Mouse (Mus musculus) forelimb bud, embryonic 11.5 days (tissue): Measurements from ENCODE around the gene Nfib.
A peak's percentile ranks its signal among the peaks of the same experiment; 100 is the strongest.

ENCODE experiments used
- DNase-seq: peaks from one replicate; pipeline ENCODE4 v3.0.0-alpha.2; 2012; ENCODE audit warnings: low read depth, low spot score

Gene Nfib

DNA sequence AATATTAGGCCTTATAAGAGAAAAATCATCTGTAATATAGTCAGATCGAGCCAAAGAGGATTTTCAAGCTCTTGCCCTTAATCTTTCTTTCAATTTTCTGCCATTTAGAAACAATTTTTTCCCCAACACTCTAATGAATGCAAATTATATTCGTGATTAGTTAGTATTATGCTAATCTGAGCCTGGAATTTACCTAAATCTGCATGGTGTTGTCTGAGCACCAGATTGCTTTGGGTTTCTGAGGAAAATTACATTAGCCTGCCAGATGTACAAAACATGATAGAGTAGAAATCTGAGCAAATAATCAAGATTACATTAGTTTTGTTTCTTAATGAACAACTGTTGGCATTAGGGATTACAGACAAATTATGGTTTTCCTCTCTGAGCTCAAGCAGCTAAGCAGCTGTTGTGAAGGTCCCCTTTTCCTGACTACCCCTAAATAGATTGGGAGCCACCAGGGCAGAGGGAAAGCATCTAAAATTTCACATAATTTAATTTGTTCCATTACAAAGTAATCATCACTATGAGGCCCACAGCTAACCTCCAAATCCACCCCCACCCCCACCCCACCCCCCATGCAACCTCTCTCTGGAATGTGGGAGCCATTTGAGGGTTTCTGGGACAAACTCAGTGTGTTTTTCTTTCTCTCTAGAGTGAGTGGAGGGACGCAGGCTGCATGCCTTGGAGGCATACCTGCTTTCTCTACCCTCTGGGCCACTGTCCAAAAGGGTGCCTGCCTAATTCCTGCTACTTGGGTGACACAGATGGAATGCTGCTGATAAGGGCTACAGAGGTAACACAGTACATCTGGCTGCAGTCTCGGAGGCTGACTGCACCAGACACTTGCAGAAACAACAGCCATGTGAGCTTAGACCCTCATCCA, 14.2 kb downstream of the Nfib start:
- DNase-seq, result no peak

DNA sequence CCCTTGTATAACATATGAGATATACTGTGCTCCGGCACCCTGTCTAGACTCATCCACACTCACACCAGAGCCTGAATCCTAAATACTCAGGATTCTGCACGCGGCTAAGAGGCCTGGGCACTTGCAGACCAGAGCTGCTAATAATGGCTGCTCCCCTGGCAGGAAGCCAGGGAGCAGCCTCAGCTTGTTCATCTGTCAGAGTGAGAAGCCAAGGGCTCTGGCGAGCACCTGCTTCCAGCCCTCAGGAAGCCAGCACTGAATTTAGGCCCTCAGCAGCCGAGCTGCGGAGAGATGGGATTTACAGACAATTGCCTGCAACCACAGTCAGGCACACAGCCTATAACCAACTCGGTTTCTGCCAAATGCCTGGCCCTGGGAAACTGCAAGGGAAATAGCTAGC, 15.3 kb downstream of the Nfib start:
- no peak for DNase-seq

DNA sequence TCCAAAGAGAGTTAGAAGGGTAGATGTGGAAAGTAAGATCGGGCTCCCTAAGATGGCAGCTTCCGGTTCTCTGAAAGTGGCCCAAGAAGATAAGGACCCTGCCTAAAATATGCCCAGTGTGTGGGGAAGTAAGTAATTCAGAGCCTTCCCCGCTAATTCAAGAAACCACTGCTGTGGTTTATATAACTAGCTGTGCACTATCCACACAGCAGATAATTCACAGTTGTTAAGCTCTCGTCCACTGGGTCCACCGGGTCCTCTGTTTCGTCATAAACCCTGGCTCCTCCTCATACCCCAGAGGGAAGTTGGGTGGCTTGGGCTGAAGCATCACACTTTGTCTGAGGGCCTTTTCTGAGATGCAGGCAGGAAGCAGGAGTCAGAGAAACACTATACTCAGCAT, 19.5 kb downstream of the Nfib start:
- DNase-seq, result no peak

DNA sequence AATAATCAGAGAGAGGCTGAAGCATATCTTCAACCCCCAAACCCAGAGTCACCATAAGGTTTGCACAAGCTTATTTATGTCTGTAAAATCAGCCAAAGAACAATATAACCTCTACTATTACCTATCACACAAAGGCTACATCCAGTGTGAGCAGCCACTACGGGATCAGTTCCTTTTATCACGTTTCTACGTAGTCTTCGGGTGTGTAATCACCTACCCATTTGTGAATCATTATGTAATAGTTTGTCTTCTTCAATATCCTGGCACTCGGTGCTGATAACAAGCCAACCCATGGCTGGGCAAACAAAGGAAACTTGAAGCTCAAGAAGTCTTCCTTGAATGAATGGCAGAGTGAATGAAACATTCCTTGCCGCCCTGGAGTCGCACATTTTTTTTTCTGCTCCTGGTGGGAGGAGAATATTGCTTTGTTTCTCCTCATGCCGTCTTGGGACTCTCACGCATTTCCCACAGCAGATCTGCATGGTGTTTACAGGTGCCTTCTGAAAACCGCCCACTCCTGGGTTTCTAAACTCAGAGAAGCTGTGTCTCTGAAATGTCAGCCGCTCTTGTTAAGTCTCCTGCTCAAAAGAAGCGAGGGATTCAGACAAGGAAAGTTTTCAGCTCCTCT, 21.3 kb downstream of the Nfib start:
- DNase-seq, result no peak

DNA sequence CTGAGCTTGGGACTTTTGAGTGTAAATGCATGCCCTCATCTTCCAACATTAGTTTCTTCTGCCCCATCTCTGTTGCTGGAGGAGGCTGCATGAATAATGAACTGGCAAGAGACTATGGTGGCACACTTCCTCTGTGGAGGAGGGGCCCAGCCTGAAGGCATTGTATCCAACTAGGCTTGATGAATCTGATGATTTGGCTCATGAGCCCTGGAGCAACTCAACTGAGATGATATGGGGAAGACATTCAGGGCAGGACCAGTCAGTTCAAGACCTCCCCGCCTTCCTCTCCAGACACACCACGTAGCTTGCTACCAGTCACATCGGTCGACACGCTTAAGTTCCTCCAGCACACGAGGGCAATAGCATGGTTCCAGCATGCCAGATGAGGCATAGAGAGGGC, 22.0 kb downstream of the Nfib start:
- DNase-seq, result no peak

DNA sequence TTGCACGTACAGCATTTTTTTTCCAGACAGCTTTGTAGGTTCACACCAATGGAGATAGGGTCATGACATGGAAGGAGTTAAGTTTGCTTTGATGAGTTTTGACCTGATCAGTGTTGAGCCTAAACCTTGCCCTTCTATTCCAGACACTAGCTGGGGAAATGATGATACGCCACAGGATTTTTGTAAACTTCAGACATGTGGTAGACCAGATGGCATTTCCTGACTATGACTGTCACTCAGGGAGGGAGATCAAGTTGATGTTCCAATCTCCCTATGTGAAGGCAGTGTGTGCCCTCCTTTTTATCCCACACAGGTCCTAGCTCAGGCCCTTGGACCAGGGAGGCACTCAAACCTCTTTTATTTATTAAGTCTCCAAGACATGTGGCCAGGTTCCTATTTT, 29.4 kb downstream of the Nfib start:
- no peak for DNase-seq

DNA sequence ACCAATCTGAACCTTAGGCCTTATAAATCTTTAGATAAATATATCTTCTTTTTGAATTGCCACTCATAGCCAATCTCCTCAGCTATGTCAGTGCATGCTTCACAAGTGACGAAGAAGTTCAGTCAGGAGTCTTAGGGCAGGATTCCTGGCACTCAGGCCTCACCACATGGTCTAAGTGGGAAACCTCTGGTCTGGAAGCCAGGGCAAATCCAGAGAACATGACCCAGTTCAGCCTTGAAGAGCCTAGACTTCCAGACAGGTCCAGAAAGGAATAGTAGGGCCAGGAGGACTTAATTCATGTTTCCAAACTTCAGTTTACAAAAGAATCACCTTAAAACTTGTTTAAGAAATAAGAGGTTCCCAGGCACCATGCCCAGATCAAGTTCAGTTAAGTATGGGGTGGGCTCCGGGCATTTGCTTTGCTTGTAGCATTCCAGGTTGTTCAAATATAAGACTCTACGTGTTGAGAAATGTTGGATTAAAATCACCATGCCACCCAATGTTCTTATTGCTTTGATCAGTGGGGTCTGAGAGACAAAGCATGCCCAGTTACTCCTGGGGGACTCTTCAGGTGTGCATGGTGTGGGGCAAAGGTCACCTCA, 38.2 kb downstream of the Nfib start:
- DNase-seq, result no peak

DNA sequence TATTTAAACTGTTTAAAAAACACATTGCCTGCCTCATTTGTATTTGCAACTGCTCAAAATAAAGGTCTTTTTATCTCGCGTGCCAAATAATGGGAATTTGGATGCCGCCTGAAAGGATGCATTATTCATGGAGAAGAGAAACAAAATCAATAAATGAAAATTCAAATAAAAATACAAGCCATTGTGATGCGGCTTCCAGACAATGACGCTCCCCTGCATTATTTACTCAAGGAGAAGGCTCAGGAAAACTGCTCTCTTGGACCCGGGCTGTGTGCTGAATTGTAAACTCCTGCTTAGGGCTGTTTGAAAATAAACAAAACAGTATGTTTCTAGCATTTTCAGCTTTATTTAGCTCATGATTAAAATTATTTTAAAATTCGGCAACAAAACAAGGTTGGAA, 41.1 kb downstream of the Nfib start:
- DNase-seq, result no peak

DNA sequence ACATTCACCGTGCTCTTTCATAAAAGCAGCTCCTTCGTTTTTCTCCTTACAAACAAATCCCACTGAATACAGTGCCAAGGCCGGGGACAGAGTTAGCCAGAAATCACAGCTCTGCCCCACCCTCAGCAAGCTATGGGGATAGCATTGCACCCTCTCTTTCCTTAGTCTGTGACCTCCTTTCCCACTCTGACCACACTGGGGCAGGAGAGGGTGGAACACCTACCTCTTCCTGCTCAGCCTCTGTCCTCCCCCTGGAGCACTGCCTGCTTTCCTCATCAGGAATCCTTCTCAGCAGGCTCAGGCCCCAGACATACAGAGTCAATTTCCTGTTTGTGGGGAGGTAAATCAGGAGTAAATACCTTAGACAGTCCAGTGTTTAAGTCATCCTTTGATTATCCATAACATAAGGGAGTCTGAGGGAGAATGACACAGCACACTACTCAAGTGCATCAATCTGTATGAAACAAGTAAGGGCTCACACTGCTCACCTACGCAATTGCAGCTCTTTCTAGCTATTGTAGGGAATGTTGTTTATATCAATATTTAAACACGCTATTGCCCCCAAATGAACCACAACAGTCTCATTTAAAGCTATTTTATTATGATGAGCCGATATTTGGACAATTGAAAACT, 41.7 kb downstream of the Nfib start:
- DNase-seq, result peak; percentile 9

DNA sequence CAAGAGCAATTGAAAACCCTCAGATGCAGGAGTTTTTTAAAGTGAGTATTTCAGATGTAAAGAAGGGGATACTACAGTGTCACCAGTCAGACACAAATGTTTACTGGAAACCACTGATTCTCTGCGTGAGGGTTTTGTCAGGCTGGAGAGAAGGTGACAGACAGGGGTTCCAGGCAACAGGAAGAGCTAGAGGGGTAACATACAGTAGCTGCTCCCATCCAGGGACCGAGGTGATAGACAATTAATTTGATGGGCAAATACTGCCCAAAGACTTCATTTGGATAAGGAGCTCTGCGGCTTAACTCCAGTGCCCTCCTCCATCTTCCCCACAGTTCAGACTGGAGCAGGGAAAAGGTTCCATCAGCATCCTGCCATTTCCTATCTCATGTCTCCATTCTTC, 42.9 kb downstream of the Nfib start:
- no peak for DNase-seq

DNA sequence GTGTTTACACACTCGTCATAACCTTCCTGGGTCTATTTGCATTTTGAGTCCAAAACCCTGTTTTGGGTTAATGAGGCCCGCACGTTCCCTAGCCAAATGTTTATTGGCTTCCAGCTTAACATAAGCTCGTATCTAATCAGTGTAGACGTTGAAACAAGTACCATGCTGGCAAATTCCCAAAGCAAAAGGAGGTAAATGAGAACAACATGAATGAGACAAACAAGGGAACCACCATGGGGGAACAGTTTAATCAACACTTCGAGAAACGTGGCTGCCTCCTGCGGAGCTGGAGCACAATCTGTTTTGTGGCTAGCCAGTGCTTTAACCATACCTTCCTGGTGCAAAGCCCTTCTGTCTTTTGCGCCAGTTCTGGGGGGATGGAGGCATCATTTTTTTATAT, 43.3 kb downstream of the Nfib start:
- peak; percentile 28 for DNase-seq

DNA sequence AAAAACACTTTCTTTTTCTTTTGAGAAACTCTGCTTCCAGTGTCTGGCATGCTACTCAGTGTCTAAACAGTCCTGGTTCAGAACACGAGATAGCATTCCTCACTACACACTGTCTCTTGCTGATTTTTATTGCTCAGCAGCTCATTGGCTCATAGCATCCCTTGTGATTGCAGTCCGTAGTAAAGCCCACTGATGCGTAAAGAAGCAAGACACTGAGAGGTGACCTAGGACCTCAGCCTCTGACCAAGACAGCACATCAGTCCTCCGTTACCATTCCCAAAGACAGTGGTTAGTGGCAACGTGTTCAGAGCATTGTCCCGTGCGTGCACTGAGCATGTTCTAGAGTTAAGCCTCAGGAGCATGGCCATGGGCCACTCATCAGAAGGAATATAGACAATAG, 44.3 kb downstream of the Nfib start:
- no peak for DNase-seq

DNA sequence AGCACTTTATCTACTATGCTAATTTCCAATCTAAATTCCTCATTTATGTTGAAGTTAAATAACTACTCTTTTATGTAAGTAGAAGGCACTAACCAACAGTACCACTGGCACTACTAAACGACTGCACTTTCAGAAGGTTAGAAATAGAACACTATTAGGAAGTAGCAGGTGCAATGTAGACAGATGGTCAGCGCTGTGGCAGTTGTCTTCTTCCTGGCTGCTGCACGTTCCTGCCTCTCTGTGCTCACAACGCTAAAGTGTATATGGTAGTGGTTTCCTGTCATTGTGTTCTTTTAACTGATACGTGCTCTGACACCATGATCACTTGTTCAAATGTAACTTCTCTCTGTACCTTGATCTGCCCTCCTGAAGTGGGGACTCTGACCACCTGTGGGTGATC, 59.9 kb downstream of the Nfib start:
- DNase-seq, result no peak

DNA sequence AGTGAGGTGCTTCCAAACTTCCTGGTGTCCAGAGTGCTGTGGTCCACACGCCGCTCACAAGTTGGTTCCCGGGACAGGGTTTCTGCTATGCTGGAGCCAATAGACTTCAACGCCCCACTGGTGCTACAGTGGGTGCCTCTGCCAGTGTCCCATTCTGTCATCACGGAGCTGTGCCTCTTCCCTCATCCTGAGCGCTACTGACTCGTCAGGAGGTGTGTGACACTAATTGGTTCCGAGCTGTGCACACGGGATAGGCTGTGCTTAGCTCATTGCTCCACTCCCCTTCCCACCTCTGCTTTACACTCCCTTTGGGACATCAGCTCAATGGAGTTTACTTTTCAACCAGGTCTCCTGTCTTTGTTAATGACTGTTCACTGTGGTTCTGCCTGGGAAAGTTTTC, 60.8 kb downstream of the Nfib start:
- DNase-seq, result no peak

DNA sequence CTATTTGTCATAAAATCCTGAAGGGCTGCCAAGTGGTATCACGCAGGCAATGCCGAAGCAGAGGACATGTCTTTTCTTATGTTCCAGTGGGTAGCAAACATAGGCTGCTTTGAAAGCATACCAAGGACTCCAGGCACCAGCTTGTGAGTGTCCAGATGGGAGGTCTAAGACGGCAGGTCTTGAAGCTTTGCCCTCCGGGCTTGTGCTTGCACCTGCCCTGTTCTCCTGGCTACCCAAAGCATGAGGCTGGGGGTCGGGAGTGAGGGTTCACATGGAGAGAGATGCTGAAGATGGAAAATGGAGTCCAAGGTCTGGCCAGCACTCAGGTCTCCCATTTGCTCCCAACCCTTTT, 61.8 kb downstream of the Nfib start:
- DNase-seq, result no peak

DNA sequence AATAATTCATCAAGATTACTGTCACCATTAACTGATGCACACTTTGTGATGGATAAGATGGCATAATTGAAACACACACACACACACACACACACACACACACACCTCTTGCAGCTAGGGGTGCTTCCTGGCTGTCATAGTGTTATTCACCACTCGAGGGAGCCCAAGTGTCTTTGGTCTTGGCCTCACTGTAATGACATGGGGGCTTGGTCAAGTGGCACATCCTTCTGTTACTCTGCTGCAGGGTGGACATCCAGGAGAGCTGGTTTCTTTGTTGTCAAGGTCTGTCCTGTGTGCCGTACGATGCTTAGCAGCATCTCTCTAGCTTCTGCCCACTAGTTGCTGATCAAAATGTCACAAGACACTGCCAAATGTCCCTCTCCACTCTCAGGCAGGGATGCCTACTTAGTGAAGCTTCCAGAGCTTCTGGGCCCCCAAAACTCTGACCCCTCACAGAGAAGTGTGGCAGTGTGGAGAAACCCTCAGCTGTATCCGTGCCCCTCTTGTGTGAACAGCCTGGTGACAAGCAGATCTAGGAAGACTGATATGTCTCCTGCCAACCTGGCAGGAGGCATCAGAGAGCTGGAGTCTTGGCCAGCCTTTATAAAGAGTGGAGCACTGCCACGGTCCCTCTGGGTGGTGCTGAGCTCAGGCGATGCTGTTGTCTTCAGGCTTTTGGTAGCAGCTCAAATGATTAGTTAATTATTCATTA, 62.4 kb downstream of the Nfib start:
- peak; percentile 43 for DNase-seq

DNA sequence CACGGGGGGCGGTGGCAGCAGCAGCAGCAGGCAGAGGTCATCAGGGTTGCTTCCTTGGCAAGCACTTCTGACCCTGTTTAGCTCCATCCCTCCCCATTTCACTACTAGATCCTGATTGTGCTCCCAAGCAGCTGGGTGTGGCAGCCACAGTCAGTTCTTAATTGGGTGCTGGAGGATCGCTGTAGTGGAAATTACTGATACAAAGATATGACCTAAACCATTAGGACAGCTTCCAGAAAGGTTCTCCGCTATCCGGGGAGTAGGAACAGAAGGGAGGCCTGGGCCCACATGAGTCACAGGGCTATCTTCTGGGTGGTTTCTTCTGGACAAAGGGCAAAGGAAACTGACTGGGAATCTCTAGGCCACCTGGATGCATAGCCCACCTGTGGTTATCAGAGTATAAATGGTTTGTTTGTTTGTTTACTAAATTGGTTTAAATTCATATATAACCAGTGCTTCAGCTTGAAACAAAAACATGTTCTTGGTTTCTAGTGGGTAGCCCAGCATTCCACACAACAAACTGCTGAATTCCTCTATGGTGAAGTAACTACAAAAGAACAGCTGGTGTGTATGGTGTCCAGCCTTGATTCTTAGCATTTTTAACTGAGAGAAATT, 64.4 kb downstream of the Nfib start:
- no peak for DNase-seq

DNA sequence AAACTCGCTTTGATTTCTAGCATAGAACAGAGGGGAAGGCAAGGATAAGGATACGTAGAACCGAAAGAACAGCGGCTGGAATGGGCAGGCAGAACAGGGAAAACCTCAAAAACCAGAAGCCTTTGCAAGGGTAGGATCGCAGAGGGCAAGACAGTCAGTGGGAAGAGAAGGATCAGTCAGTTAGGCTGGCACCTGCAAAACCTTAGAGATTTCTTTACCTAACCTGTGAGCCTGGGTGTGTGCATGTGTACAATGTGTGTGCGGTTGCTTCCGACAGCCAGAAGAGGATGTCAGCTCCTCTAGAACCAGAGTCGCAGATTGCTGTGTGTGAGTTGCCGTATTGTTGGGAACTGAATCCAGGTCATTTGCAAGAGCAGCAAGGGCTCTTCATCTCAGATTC, 67.3 kb downstream of the Nfib start:
- DNase-seq, result no peak

DNA sequence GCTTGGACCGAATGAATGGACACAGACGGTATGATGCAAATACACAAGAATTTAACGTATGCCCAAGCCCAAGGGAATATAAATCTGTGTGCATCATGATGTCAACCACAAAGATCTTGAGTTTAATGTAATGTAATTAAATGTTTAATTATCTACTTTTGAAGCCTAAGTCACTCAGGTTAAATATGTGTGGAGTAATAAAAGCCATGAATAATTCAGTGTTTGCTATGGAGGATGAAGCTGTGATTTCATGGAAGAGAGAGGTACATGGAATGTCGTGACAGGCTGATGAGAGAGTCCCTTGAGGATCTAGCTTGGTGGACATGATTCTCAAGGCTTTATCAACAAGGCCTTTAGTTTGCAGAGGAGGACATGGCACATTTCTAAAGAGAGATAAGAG, 67.9 kb downstream of the Nfib start:
- no peak for DNase-seq

DNA sequence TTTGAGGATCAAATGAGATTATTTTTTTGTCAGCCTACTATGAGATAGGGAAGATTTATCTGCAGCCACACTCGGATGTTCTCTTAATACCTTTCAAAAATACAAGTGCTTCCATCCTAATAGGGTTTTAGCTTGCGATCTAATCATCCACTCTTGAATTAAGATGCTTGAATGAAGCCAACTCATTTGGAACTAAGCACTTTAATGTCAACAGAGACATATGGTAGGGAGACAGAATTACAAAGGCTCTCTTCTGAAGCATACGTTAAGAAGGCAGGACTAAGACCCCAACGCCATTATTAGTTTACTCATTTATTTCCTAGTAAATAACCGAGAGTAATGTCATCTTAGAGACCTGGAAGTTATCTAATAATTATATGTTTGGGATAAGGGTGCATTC, 68.9 kb downstream of the Nfib start:
- DNase-seq, result no peak

DNA sequence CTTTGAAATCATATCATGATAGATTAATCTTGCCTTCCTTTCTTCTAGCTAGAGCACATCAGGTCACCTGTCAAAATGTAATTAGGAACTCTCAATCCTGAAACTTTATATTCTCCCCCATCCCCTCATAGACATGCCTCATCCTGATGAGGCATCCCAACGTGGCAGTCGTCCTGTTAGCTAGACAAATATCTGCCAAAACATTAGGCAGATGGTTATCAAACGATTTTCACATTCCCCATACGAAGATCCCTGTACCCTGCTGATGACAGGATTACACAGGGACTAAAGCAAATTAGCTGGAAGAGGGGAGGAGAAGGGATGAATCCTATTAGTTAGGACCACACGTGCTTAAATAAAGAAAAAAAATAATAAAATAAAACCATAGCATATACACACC, 69.7 kb downstream of the Nfib start:
- no peak for DNase-seq

DNA sequence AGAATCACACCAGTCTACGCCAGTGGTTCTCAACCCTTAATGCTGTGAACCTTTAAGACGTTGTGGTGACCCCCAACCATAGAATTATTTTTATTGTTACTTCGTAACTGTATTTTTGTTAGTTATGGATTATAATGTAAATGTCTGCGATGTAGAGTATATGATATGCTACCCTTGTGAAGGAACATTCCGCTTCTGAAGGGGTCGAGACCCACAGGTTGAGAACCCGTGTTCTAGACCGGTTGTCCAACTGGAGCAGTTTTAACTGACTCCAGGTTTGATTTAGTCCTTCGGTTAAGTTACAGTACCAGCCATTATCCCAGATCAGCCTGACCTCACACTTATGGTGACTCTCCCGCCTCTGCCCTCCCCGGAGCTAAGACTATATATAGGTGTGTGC, 70.4 kb downstream of the Nfib start:
- no peak for DNase-seq
